Mouse (Mus musculus) megakaryocyte progenitor cell, adult 5-6 weeks (primary cell): Measurements from ENCODE around the gene Trim39. TPM values are rescaled to one million over a fixed set of nuclear protein-coding genes. Genes with fewer than 3 reads are reported as not detected.

Source experiments
- ATAC-seq: replicated peaks from 2 replicates; pipeline ENCODE4 v1.8.0; 2016; ENCODE audit warnings: mild to moderate bottlenecking, moderate TSS enrichment, inconsistent platforms; ENCODE audit not compliant: poor library complexity
- total RNA-seq, 2 experiments: library from RNA; stranded (forward) in 1 of 2; stranded (reverse) in 1 of 2; fragments of 157-497, 149-512 nt in 1 of 2; fragments of 200-1000 nt in 1 of 2; gene quantifications; 2 replicates each; pipeline versions ENCODE4 v1.2.3 to v1.2.4; 2015 to 2017

The Trim39 gene
- total RNA-seq (2015) (13.2 and 14.1 TPM in 2 replicates), total RNA-seq (2017) (15.3 and 16.3 TPM in 2 replicates)

GRCm38 (mm10) chr17:36271586-36272256, at the start of gene Trim39:
Trim39 (minus strand) TSS chr17:36272247.
- peak; percentile 86 for ATAC-seq

- ATAC-seq: no peak
Measured at GRCm38 (mm10) chr17:36315689-36316253, 43.7 kb upstream of the Trim39 start.

GRCm38 (mm10) chr17:36315041-36315688, 43.1 kb upstream of the Trim39 start:
- ATAC-seq: peak; percentile 93

GRCm38 (mm10) chr17:36314511-36314910, 42.5 kb upstream of the Trim39 start:
- peak; percentile 66 for ATAC-seq

GRCm38 (mm10) chr17:36309293-36309692, 37.2 kb upstream of the Trim39 start:
- no peak for ATAC-seq

- ATAC-seq: peak; percentile 85
Measured at GRCm38 (mm10) chr17:36308855-36309254, 36.8 kb upstream of the Trim39 start.

GRCm38 (mm10) chr17:36286390-36286789, 14.3 kb upstream of the Trim39 start, which contains the start of gene H2-M10.2:
H2-M10.2 (minus strand) TSS chr17:36286490.
- no peak for ATAC-seq

- ATAC-seq: no peak
Measured at GRCm38 (mm10) chr17:36281521-36282245, 9.6 kb upstream of the Trim39 start.

- ATAC-seq: no peak
Measured at GRCm38 (mm10) chr17:36274776-36275175, 2.7 kb upstream of the Trim39 start.

GRCm38 (mm10) chr17:36273796-36274195, 1.7 kb upstream of the Trim39 start:
- no peak for ATAC-seq

GRCm38 (mm10) chr17:36272643-36273366, 758 bp upstream of the Trim39 start:
- ATAC-seq: no peak

GRCm38 (mm10) chr17:36270956-36271585, 976 bp downstream of the Trim39 start:
- peak; percentile 75 for ATAC-seq

GRCm38 (mm10) chr17:36265834-36266233, 6.2 kb downstream of the Trim39 start:
- ATAC-seq: peak; percentile 67

GRCm38 (mm10) chr17:36264273-36264925, 7.6 kb downstream of the Trim39 start:
- ATAC-seq: no peak

- peak; percentile 59 for ATAC-seq
Measured at GRCm38 (mm10) chr17:36261511-36262166, 10.4 kb downstream of the Trim39 start.

GRCm38 (mm10) chr17:36257969-36258368, 14.1 kb downstream of the Trim39 start, which contains the start of gene Rpp21:
Rpp21 (minus strand) TSS chr17:36258069.
- ATAC-seq: no peak

GRCm38 (mm10) chr17:36257241-36257947, 14.7 kb downstream of the Trim39 start:
- peak; percentile 90 for ATAC-seq

- ATAC-seq: no peak
Measured at GRCm38 (mm10) chr17:36253087-36253600, 18.9 kb downstream of the Trim39 start.
